Mouse (Mus musculus) forebrain, embryonic 13.5 days (tissue): ENCODE measurements around the gene Tmem238l. TPM values are rescaled to one million over a fixed set of nuclear protein-coding genes. Genes with fewer than 3 reads are reported as not detected.

Experiments
- ATAC-seq: fragments of 200-750 bp; cut with Nextera tagmentation; 2 replicates; pipeline ENCODE4 v1.8.0; 2017
- H3K27ac ChIP-seq: fragments of 300-500 bp; sonication (generic); 2 replicates; pipeline ENCODE4 v1.5.1; 2015; ENCODE audit warnings: inconsistent platforms, mild to moderate bottlenecking, moderate library complexity
- H3K27me3 ChIP-seq: fragments of 300-500 bp; sonication (generic); 2 replicates; pipeline ENCODE4 v1.6.1; 2015; ENCODE audit warnings: mild to moderate bottlenecking, inconsistent platforms
- H3K36me3 ChIP-seq: fragments of 300-500 bp; sonication (generic); 2 replicates; pipeline ENCODE4 v1.6.1; 2015; ENCODE audit warnings: mild to moderate bottlenecking, inconsistent platforms; ENCODE audit not compliant: poor library complexity, severe bottlenecking
- H3K4me1 ChIP-seq: fragments of 300-500 bp; sonication (generic); 2 replicates; pipeline ENCODE4 v1.6.1; 2015; ENCODE audit warnings: inconsistent platforms
- H3K4me2 ChIP-seq: fragments of 300-500 bp; sonication (generic); 2 replicates; pipeline ENCODE4 v1.6.1; 2015; ENCODE audit warnings: inconsistent platforms, mild to moderate bottlenecking, moderate library complexity
- H3K4me3 ChIP-seq: fragments of 300-500 bp; sonication (generic); 2 replicates; pipeline ENCODE4 v1.5.1; 2015; ENCODE audit warnings: mild to moderate bottlenecking, inconsistent platforms
- H3K9ac ChIP-seq: fragments of 300-500 bp; sonication (generic); 2 replicates; pipeline ENCODE4 v1.6.1; 2015; ENCODE audit warnings: mild to moderate bottlenecking, inconsistent platforms
- H3K9me3 ChIP-seq: fragments of 300-500 bp; sonication (generic); replicated peaks from 2 replicates; pipeline ENCODE4 v1.6.1; 2016; ENCODE audit warnings: inconsistent platforms
- WGBS: fragments of 180-500 bp; shearing (Covaris S2); methylation state at CpG from one replicate; pipeline ENCODE4 v1.1.7; 2015; 5-methylcytosine and 5-hydroxymethylcytosine counted together
- polyA plus RNA-seq: library from polyadenylated mRNA; unstranded; fragments of >200 nt; fragmentation: Nextera tagmentation; extraction: Ambion mirVana; gene quantifications from 2 replicates; pipeline ENCODE4 v1.2.1, GENCODE M21; 2015

Gene Tmem238l
- polyA plus RNA-seq, 1 experiment from 2014 or later, result not detected

GRCm38 (mm10) chr11:66983422-66984164 is 27.2 kb downstream of the Tmem238l start:
- Histone ChIP-seq H3K4me3 (no peak overlapping the region), H3K36me3 (no peaks in the 10 kb centered on the region), H3K27ac (peak overlapping the region; percentile 80), H3K9ac (no peak overlapping the region; the same call in 1 of the 2 replicates), H3K4me2 (no peak overlapping the region), H3K27me3 (no peaks in the 10 kb centered on the region), H3K4me1 (peaks cover 27% of the 10 kb centered on the region), H3K9me3 (no peaks in the 10 kb centered on the region)
- no peak for ATAC-seq
- 62% methylated on average over 11 of the region's 11 CpGs for WGBS

GRCm38 (mm10) chr11:66984165-66985135 is 28.0 kb downstream of the Tmem238l start:
- Histone ChIP-seq H3K27ac (peak overlapping the region; percentile 80), H3K4me2 (peak overlapping the region; percentile 56), H3K9me3 (no peaks in the 10 kb centered on the region), H3K27me3 (no peaks in the 10 kb centered on the region), H3K9ac (peak overlapping the region; percentile 54), H3K4me1 (peaks cover 27% of the 10 kb centered on the region), H3K4me3 (peak overlapping the region; percentile 35), H3K36me3 (no peaks in the 10 kb centered on the region)
- ATAC-seq, result peak; percentile 79
- 4% methylated on average over 28 of the region's 28 CpGs for WGBS

GRCm38 (mm10) chr11:66985136-66985702 is 28.8 kb downstream of the Tmem238l start:
- Histone ChIP-seq H3K9ac (peak overlapping the region; percentile 26; the same call in 1 of the 2 replicates), H3K4me2 (peak overlapping the region; percentile 56), H3K27me3 (no peaks in the 10 kb centered on the region), H3K4me3 (peak overlapping the region; percentile 35), H3K4me1 (peaks cover 27% of the 10 kb centered on the region), H3K27ac (peak overlapping the region; percentile 80), H3K36me3 (no peaks in the 10 kb centered on the region), H3K9me3 (no peaks in the 10 kb centered on the region)
- WGBS, result 31% methylated on average over 11 of the region's 11 CpGs
- ATAC-seq, result peak; percentile 22; the same call in 1 of the 2 replicates

- H3K4me1 ChIP-seq, result no peaks in the 10 kb centered on the region
- no peak overlapping the region for H3K27ac ChIP-seq
- no peak overlapping the region for H3K9ac ChIP-seq
- 81% methylated on average over 2 of the region's 2 CpGs for WGBS
- no peaks in the 10 kb centered on the region for H3K9me3 ChIP-seq
- H3K36me3 ChIP-seq, result no peaks in the 10 kb centered on the region
- no peak overlapping the region for H3K4me2 ChIP-seq
- no peaks in the 10 kb centered on the region for H3K27me3 ChIP-seq
- ATAC-seq, result no peak
- no peak overlapping the region for H3K4me3 ChIP-seq
Observed at GRCm38 (mm10) chr11:66992150-66992549, 35.7 kb downstream of the Tmem238l start.

GRCm38 (mm10) chr11:66993674-66994073 is 37.2 kb downstream of the Tmem238l start:
- Histone ChIP-seq H3K27me3 (no peaks in the 10 kb centered on the region), H3K9ac (no peak overlapping the region), H3K4me1 (peaks cover 4% of the 10 kb centered on the region), H3K27ac (no peak overlapping the region), H3K4me2 (no peak overlapping the region), H3K9me3 (no peaks in the 10 kb centered on the region), H3K4me3 (no peak overlapping the region), H3K36me3 (no peaks in the 10 kb centered on the region)
- no peak for ATAC-seq
- 57% methylated on average over 1 of the region's 1 CpGs for WGBS

- Histone ChIP-seq H3K9me3 (no peaks in the 10 kb centered on the region), H3K27me3 (no peaks in the 10 kb centered on the region), H3K9ac (no peak overlapping the region), H3K36me3 (no peaks in the 10 kb centered on the region), H3K27ac (no peak overlapping the region), H3K4me1 (peaks cover 20% of the 10 kb centered on the region), H3K4me3 (no peak overlapping the region), H3K4me2 (no peak overlapping the region)
- no peak for ATAC-seq
- WGBS, result 73% methylated on average over 4 of the region's 4 CpGs
Observed at GRCm38 (mm10) chr11:66996446-66996845, 40.0 kb downstream of the Tmem238l start.

- Histone ChIP-seq H3K36me3 (no peaks in the 10 kb centered on the region), H3K27me3 (no peaks in the 10 kb centered on the region), H3K27ac (no peak overlapping the region), H3K4me2 (no peak overlapping the region), H3K4me1 (peaks cover 34% of the 10 kb centered on the region), H3K4me3 (no peak overlapping the region), H3K9me3 (no peaks in the 10 kb centered on the region), H3K9ac (no peak overlapping the region)
- WGBS, result 77% methylated on average over 14 of the region's 14 CpGs
- no peak for ATAC-seq
Observed at GRCm38 (mm10) chr11:66998467-66999403, 42.3 kb downstream of the Tmem238l start.

- Histone ChIP-seq H3K4me2 (no peak overlapping the region), H3K4me3 (no peak overlapping the region), H3K27ac (peak overlapping the region; percentile 75), H3K4me1 (peaks cover 34% of the 10 kb centered on the region), H3K36me3 (no peaks in the 10 kb centered on the region), H3K9me3 (no peaks in the 10 kb centered on the region), H3K9ac (no peak overlapping the region), H3K27me3 (no peaks in the 10 kb centered on the region)
- 65% methylated on average over 4 of the region's 4 CpGs for WGBS
- ATAC-seq, result peak; percentile 58
Observed at GRCm38 (mm10) chr11:67000671-67001070, 44.2 kb downstream of the Tmem238l start.

- no peak overlapping the region for H3K4me3 ChIP-seq
- WGBS, result 0% methylated on average over 1 of the region's 1 CpGs
- peak overlapping the region; percentile 75 for H3K27ac ChIP-seq
- peaks cover 34% of the 10 kb centered on the region for H3K4me1 ChIP-seq
- no peak overlapping the region for H3K9ac ChIP-seq
- no peaks in the 10 kb centered on the region for H3K36me3 ChIP-seq
- H3K9me3 ChIP-seq, result no peaks in the 10 kb centered on the region
- no peak; the same call in 1 of the 2 replicates for ATAC-seq
- H3K4me2 ChIP-seq, result no peak overlapping the region
- no peaks in the 10 kb centered on the region for H3K27me3 ChIP-seq
Observed at GRCm38 (mm10) chr11:67001717-67002116, 45.3 kb downstream of the Tmem238l start.

GRCm38 (mm10) chr11:67002911-67003310 is 46.5 kb downstream of the Tmem238l start:
- H3K4me1 ChIP-seq, result peaks cover 35% of the 10 kb centered on the region
- H3K4me2 ChIP-seq, result no peak overlapping the region
- H3K36me3 ChIP-seq, result no peaks in the 10 kb centered on the region
- H3K27ac ChIP-seq, result no peak overlapping the region
- H3K4me3 ChIP-seq, result no peak overlapping the region
- WGBS, result 64% methylated on average over 2 of the region's 2 CpGs
- no peak for ATAC-seq
- no peaks in the 10 kb centered on the region for H3K9me3 ChIP-seq
- no peaks in the 10 kb centered on the region for H3K27me3 ChIP-seq
- H3K9ac ChIP-seq, result no peak overlapping the region

GRCm38 (mm10) chr11:67007961-67008360 is 51.5 kb downstream of the Tmem238l start:
- Histone ChIP-seq H3K9me3 (no peaks in the 10 kb centered on the region), H3K27me3 (no peaks in the 10 kb centered on the region), H3K4me1 (peaks cover 15% of the 10 kb centered on the region), H3K4me2 (no peak overlapping the region), H3K27ac (no peak overlapping the region), H3K4me3 (no peak overlapping the region), H3K36me3 (no peaks in the 10 kb centered on the region), H3K9ac (no peak overlapping the region)
- ATAC-seq, result no peak
- WGBS, result 65% methylated on average over 8 of the region's 8 CpGs
